Mouse (Mus musculus) left cerebral cortex, adult 2 months (tissue): Measurements from ENCODE around the gene Dtx3. TPM values are rescaled to one million over a fixed set of nuclear protein-coding genes. Genes with fewer than 3 reads are reported as not detected.

ENCODE experiments used
- DNase-seq, 2 experiments: peaks; one replicate each; pipeline ENCODE4 v3.0.0; 2021 to 2022; ENCODE audit warnings: low spot score in 2 of 2, mixed read lengths in 1 of 2; ENCODE audit errors: extremely low spot score in 1 of 2
- H3K27ac ChIP-seq: fragments of 200-600 bp; 2 replicates; pipeline ENCODE4 v1.8.1; 2022
- H3K4me3 ChIP-seq: fragments of 200-600 bp; 2 replicates; pipeline ENCODE4 v1.8.1; 2022
- CTCF ChIP-seq: fragments of 200-600 bp; IDR thresholded peaks from 2 replicates; pipeline ENCODE4 v1.8.1; 2022; ENCODE audit warnings: antibody characterized with exemption, mild to moderate bottlenecking, moderate library complexity
- intact Hi-C: fragments of 180-260 bp; cut with DNase I; formaldehyde crosslinking; loops from one replicate; pipeline ENCODE4 v1.15.1; 2025
- total RNA-seq, 2 experiments: library from RNA; stranded (reverse); gene quantifications; 2 replicates each; pipeline ENCODE4 v1.2.3; 2021

Gene Dtx3
- total RNA-seq, 2 experiments from 2014 or later = 207 to 223 TPM

- no peak for DNase-seq
- TF ChIP-seq CTCF = no peak
- intact Hi-C loops = loop anchor here (2.0 kb wide), 1 partner anchor 24 kb away; no protein-coding TSS in a partner anchor
- Histone ChIP-seq H3K27ac (peak overlapping the region; percentile 47; the same call in 1 of the 2 replicates), H3K4me3 (no peak overlapping the region)
Observed at GRCm38 (mm10) chr10:127190398-127191190, 4.9 kb downstream of the Dtx3 start.

GRCm38 (mm10) chr10:127189651-127190381 is 5.7 kb downstream of the Dtx3 start, which contains the start of gene Arhgef25:
Gene Arhgef25 (minus strand): TSS chr10:127190083.
- DNase-seq = no peak
- Histone ChIP-seq H3K4me3 (peak within 1 kb of the TSS; percentile 84), H3K27ac (peak within 1 kb of the TSS; percentile 92)
- no peak for TF ChIP-seq CTCF
- intact Hi-C loops = loop anchor here (2.0 kb wide), 2 partner anchors 23 to 37 kb away; no protein-coding TSS in a partner anchor

GRCm38 (mm10) chr10:127189116-127189650 is 6.3 kb downstream of the Dtx3 start:
- intact Hi-C loops = loop anchor here (2.0 kb wide), 1 partner anchor 38 kb away; no protein-coding TSS in a partner anchor
- peak overlapping the region; percentile 84 for H3K4me3 ChIP-seq
- no peak for DNase-seq
- no peak for TF ChIP-seq CTCF
- H3K27ac ChIP-seq = peak overlapping the region; percentile 92

GRCm38 (mm10) chr10:127188465-127189115 is 6.9 kb downstream of the Dtx3 start:
- peak overlapping the region; percentile 84 for H3K4me3 ChIP-seq
- intact Hi-C loops = loop anchor here (2.0 kb wide), 1 partner anchor 38 kb away; no protein-coding TSS in a partner anchor
- TF ChIP-seq CTCF = no peak
- H3K27ac ChIP-seq = peak overlapping the region; percentile 92
- peak in 1 of 2 experiments; percentile 61 for DNase-seq

- intact Hi-C loops = loop anchor here (2.0 kb wide), 1 partner anchor 39 kb away; no protein-coding TSS in a partner anchor
- H3K4me3 ChIP-seq = peak overlapping the region; percentile 84
- no peak for DNase-seq
- peak overlapping the region; percentile 92 for H3K27ac ChIP-seq
- no peak for TF ChIP-seq CTCF
Observed at GRCm38 (mm10) chr10:127188079-127188453, 7.5 kb downstream of the Dtx3 start.

- peak; percentile 61 to 70 for DNase-seq
- peak overlapping the region; percentile 84 for H3K4me3 ChIP-seq
- no peak for TF ChIP-seq CTCF
- peak overlapping the region; percentile 92 for H3K27ac ChIP-seq
- intact Hi-C loops = loop anchor here (2.0 kb wide), 1 partner anchor 39 kb away; no protein-coding TSS in a partner anchor
Observed at GRCm38 (mm10) chr10:127187371-127188078, 8.0 kb downstream of the Dtx3 start.

GRCm38 (mm10) chr10:127186451-127186850 is 9.1 kb downstream of the Dtx3 start:
- no peak for DNase-seq
- intact Hi-C loops = no loop called here
- no peak overlapping the region for H3K4me3 ChIP-seq
- H3K27ac ChIP-seq = no peak overlapping the region
- TF ChIP-seq CTCF = peak; percentile 47

- intact Hi-C loops = no loop called here
- DNase-seq = no peak
- Histone ChIP-seq H3K27ac (no peak overlapping the region), H3K4me3 (no peak overlapping the region)
- no peak for TF ChIP-seq CTCF
Observed at GRCm38 (mm10) chr10:127185506-127185905, 10.0 kb downstream of the Dtx3 start.

GRCm38 (mm10) chr10:127185101-127185500 is 10.4 kb downstream of the Dtx3 start:
- Histone ChIP-seq H3K4me3 (no peak overlapping the region), H3K27ac (no peak overlapping the region)
- no peak for DNase-seq
- no peak for TF ChIP-seq CTCF
- intact Hi-C loops = no loop called here

GRCm38 (mm10) chr10:127183759-127184158 is 11.8 kb downstream of the Dtx3 start:
- no peak for TF ChIP-seq CTCF
- no peak for DNase-seq
- H3K27ac ChIP-seq = no peak overlapping the region
- H3K4me3 ChIP-seq = no peak overlapping the region
- intact Hi-C loops = no loop called here

GRCm38 (mm10) chr10:127182624-127183023 is 12.9 kb downstream of the Dtx3 start:
- DNase-seq = no peak
- no peak for TF ChIP-seq CTCF
- no peak overlapping the region for H3K27ac ChIP-seq
- H3K4me3 ChIP-seq = no peak overlapping the region
- intact Hi-C loops = no loop called here
